Mouse (Mus musculus): ENCODE measurements at regions not wholly inside any gene's neighbourhood (a gene's known extent, or its start where the extent isn't known, plus 50 kb on each side); places are given as distances from the start of the nearest gene placed in this dataset.

- ATAC-seq (ENCODE audit: insufficient number of reproducible peaks, low FRiP score, low TSS enrichment) = no peak
These were observed 144.4 kb downstream of the Rpl14 start for GRCm38 (mm10) chr9:120715665-120716121.

- ATAC-seq (ENCODE audit: insufficient number of reproducible peaks, low FRiP score, low TSS enrichment) = no peak
These were observed 147.6 kb downstream of the Rpl14 start for GRCm38 (mm10) chr9:120718812-120719211.

GRCm38 (mm10) chr9:120721451-120722123, 150.3 kb downstream of the Rpl14 start:
- no peak for ATAC-seq (ENCODE audit: insufficient number of reproducible peaks, low FRiP score, low TSS enrichment)

GRCm38 (mm10) chr9:120723026-120723425, 151.8 kb downstream of the Rpl14 start:
- ATAC-seq (ENCODE audit: insufficient number of reproducible peaks, low FRiP score, low TSS enrichment) = peak; percentile 45; the same call in 1 of the 2 replicates

- ATAC-seq (ENCODE audit: insufficient number of reproducible peaks, low FRiP score, low TSS enrichment) = no peak
These were observed 160.8 kb downstream of the Rpl14 start for GRCm38 (mm10) chr9:120731952-120732622.

- no peak for ATAC-seq (ENCODE audit: insufficient number of reproducible peaks, low FRiP score, low TSS enrichment)
These were observed 161.5 kb downstream of the Rpl14 start for GRCm38 (mm10) chr9:120732650-120733293.

- no peak for ATAC-seq (ENCODE audit: insufficient number of reproducible peaks, low FRiP score, low TSS enrichment)
These were observed 162.6 kb downstream of the Rpl14 start for GRCm38 (mm10) chr9:120733681-120734465.

GRCm38 (mm10) chr9:120735217-120735616, 164.0 kb downstream of the Rpl14 start:
- no peak for ATAC-seq (ENCODE audit: insufficient number of reproducible peaks, low FRiP score, low TSS enrichment)

GRCm38 (mm10) chr9:120737956-120738355, 166.7 kb downstream of the Rpl14 start:
- no peak for ATAC-seq (ENCODE audit: insufficient number of reproducible peaks, low FRiP score, low TSS enrichment)

GRCm38 (mm10) chr9:120739199-120739952, 168.1 kb downstream of the Rpl14 start:
- ATAC-seq (ENCODE audit: insufficient number of reproducible peaks, low FRiP score, low TSS enrichment) = no peak

GRCm38 (mm10) chr9:120739953-120740524, 168.8 kb downstream of the Rpl14 start:
- ATAC-seq (ENCODE audit: insufficient number of reproducible peaks, low FRiP score, low TSS enrichment) = no peak

- no peak for ATAC-seq (ENCODE audit: insufficient number of reproducible peaks, low FRiP score, low TSS enrichment)
These were observed 170.3 kb downstream of the Rpl14 start for GRCm38 (mm10) chr9:120741521-120741920.

- ATAC-seq (ENCODE audit: insufficient number of reproducible peaks, low FRiP score, low TSS enrichment) = no peak
These were observed 172.2 kb downstream of the Rpl14 start for GRCm38 (mm10) chr9:120743455-120743854.

- ATAC-seq (ENCODE audit: insufficient number of reproducible peaks, low FRiP score, low TSS enrichment) = no peak
These were observed 174.4 kb downstream of the Rpl14 start for GRCm38 (mm10) chr9:120745674-120746073.

GRCm38 (mm10) chr9:120750820-120751219, 178.2 kb upstream of the Ctnnb1 start:
- ATAC-seq (ENCODE audit: insufficient number of reproducible peaks, low FRiP score, low TSS enrichment) = no peak

- no peak for ATAC-seq (ENCODE audit: insufficient number of reproducible peaks, low FRiP score, low TSS enrichment)
These were observed 177.1 kb upstream of the Ctnnb1 start for GRCm38 (mm10) chr9:120751686-120752484.

- ATAC-seq (ENCODE audit: insufficient number of reproducible peaks, low FRiP score, low TSS enrichment) = no peak
These were observed 174.9 kb upstream of the Ctnnb1 start for GRCm38 (mm10) chr9:120754151-120754550.

GRCm38 (mm10) chr9:120755486-120755885, 173.5 kb upstream of the Ctnnb1 start:
- no peak for ATAC-seq (ENCODE audit: insufficient number of reproducible peaks, low FRiP score, low TSS enrichment)

GRCm38 (mm10) chr9:120758003-120758402, 171.0 kb upstream of the Ctnnb1 start:
- no peak for ATAC-seq (ENCODE audit: insufficient number of reproducible peaks, low FRiP score, low TSS enrichment)
